Mouse (Mus musculus) heart, embryonic 13.5 days (tissue): ENCODE measurements around the gene Fpr-rs7. TPM values are rescaled to one million over a fixed set of nuclear protein-coding genes. Genes with fewer than 3 reads are reported as not detected.

ENCODE experiments used
- ATAC-seq: fragments of 200-750 bp; cut with Nextera tagmentation; 2 replicates; pipeline ENCODE4 v1.8.0; 2017; ENCODE audit warnings: moderate TSS enrichment; ENCODE audit not compliant: insufficient number of reproducible peaks, low FRiP score, low TSS enrichment; ENCODE audit errors: extremely low read depth
- H3K27ac ChIP-seq: fragments of 300-500 bp; sonication (generic); replicated peaks from 2 replicates; pipeline ENCODE4 v1.5.1; 2015; ENCODE audit warnings: moderate library complexity, mild to moderate bottlenecking, inconsistent platforms
- H3K27me3 ChIP-seq: fragments of 300-500 bp; sonication (generic); replicated peaks from 2 replicates; pipeline ENCODE4 v1.6.1; 2015; ENCODE audit warnings: mild to moderate bottlenecking, inconsistent platforms
- H3K36me3 ChIP-seq: fragments of 300-500 bp; sonication (generic); 2 replicates; pipeline ENCODE4 v1.6.1; 2015; ENCODE audit warnings: mild to moderate bottlenecking, inconsistent platforms
- H3K4me1 ChIP-seq: fragments of 300-500 bp; sonication (generic); 2 replicates; pipeline ENCODE4 v1.6.1; 2015; ENCODE audit warnings: inconsistent platforms
- H3K4me2 ChIP-seq: fragments of 300-500 bp; sonication (generic); 2 replicates; pipeline ENCODE4 v1.6.1; 2015; ENCODE audit warnings: inconsistent platforms, mild to moderate bottlenecking, moderate library complexity
- H3K4me3 ChIP-seq: fragments of 300-500 bp; sonication (generic); 2 replicates; pipeline ENCODE4 v1.5.1; 2015; ENCODE audit warnings: moderate library complexity, mild to moderate bottlenecking, inconsistent platforms
- H3K9ac ChIP-seq: fragments of 300-500 bp; sonication (generic); 2 replicates; pipeline ENCODE4 v1.6.1; 2015; ENCODE audit warnings: inconsistent platforms, mild to moderate bottlenecking, moderate library complexity
- H3K9me3 ChIP-seq: fragments of 300-500 bp; sonication (generic); 2 replicates; pipeline ENCODE4 v1.6.1; 2016; ENCODE audit warnings: inconsistent platforms
- WGBS: fragments of 180-500 bp; shearing (Covaris S2); methylation state at CpG from one replicate; pipeline ENCODE4 v1.1.7; 2015; ENCODE audit warnings: mixed read lengths; 5-methylcytosine and 5-hydroxymethylcytosine counted together
- polyA plus RNA-seq: library from polyadenylated mRNA; unstranded; fragments of >200 nt; fragmentation: Nextera tagmentation; extraction: Ambion mirVana; gene quantifications from 2 replicates; pipeline ENCODE4 v1.2.1, GENCODE M21; 2015

Fpr-rs7 gene
- not detected in 2 replicates for polyA plus RNA-seq

DNA sequence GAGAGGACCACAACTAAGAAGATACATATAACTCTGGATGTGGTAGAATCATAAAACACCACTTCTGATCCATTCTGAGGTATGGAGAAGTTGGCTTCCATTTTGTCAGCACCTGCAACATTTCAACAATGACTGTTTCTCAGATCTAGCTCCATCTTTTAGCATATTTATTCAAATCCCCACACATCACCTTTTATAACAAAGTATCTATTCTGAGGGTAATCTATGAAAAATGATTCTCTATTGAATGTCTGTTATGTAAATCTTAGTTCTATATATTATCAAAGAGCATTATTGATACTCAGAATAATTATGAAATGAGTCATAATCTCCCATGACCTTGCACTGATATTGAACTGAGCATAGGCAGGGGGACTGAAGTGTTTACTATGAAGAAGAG is at the start of gene Fpr-rs7:
Gene Fpr-rs7 (minus strand): TSS at position 101 of the 400 bp plus-strand sequence.
- Histone ChIP-seq H3K9me3 (peaks cover 9% of the 10 kb centered on the region), H3K27ac (no peak within 1 kb of the TSS), H3K4me3 (no peak within 1 kb of the TSS), H3K9ac (no peak within 1 kb of the TSS), H3K27me3 (no peaks in the 10 kb centered on the region), H3K4me1 (no peaks in the 10 kb centered on the region), H3K4me2 (no peak within 1 kb of the TSS), H3K36me3 (no peaks in the 10 kb centered on the region)
- ATAC-seq, result no peak

DNA sequence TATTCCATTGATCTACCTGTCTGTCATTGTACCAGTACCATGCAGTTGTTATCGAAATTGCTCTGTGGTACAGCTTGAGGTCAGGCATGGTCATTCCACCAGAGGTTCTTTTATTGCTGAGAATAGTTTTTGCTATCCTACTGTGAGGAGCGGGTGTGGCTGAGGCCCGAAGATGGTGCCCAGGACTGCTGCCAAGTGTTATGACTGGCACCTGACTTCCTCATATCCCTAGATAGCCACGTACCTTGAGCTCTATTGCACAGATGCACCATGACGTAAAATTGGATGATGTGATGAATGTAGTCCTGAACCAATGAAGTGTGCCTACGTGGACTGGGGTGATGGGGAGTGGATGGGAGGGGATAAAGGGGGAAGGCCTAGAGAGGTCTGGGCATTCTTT is 39.9 kb downstream of the Fpr-rs7 start:
- Histone ChIP-seq H3K36me3 (no peaks in the 10 kb centered on the region), H3K27me3 (no peaks in the 10 kb centered on the region), H3K9me3 (peaks cover 20% of the 10 kb centered on the region), H3K4me3 (no peak overlapping the region), H3K4me2 (no peak overlapping the region), H3K9ac (no peak overlapping the region), H3K4me1 (no peaks in the 10 kb centered on the region), H3K27ac (no peak overlapping the region)
- no peak for ATAC-seq
- WGBS, result 63% methylated on average over 6 of the region's 6 CpGs

DNA sequence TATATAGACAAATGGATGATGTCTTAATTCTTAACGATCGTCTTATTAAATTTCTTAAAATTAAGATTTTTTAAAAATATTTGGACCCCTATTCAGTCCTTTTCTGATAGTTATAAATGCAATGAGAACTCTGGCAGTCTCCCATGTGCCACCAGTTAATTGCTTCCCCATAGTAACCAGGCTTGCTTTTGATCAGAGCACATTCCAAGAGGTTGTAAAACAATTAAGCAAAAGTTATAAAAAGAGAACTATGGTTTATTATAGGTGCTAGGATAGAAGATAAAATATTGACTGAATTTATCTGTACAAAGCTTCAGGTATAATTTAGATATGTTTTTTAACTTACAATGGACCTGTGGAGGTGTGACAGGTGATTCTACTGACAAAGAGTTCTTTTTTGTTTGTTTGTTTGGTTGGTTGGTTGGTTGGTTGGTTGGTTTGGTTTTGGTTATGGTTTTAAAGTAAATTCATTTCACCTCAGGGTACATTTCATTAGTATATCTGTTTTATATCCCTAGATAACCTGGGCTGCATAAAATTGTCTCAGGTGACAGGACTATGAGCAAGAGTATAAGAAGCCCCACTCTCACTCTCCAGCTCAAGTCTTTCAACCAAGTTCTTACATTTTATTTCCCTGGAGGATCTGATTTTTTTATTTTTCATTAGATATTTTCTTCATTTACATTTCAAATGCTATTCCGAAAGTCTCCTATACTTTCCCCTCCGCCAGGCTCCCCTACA is 42.2 kb downstream of the Fpr-rs7 start:
- no peak overlapping the region for H3K4me3 ChIP-seq
- H3K27ac ChIP-seq, result no peak overlapping the region
- no peak for ATAC-seq
- peaks cover 17% of the 10 kb centered on the region for H3K9me3 ChIP-seq
- WGBS, result 74% methylated on average over 4 of the region's 4 CpGs
- no peaks in the 10 kb centered on the region for H3K36me3 ChIP-seq
- no peaks in the 10 kb centered on the region for H3K27me3 ChIP-seq
- no peaks in the 10 kb centered on the region for H3K4me1 ChIP-seq
- no peak overlapping the region for H3K4me2 ChIP-seq
- no peak overlapping the region for H3K9ac ChIP-seq

Other genes with a start within 250 kb of the Fpr-rs7 start
- not detected in 2 replicates for gene Vmn2r104, start 65.9 kb downstream of the Fpr-rs7 start, polyA plus RNA-seq
- gene Fpr-rs6, start 68.9 kb upstream of the Fpr-rs7 start, polyA plus RNA-seq, result not detected in 2 replicates
- not detected in 2 replicates for gene Vmn2r105, start 120.8 kb upstream of the Fpr-rs7 start, polyA plus RNA-seq
- not detected in 2 replicates for gene Vmn2r106, start 171.3 kb upstream of the Fpr-rs7 start, polyA plus RNA-seq
- not detected in 2 replicates for gene Vmn2r107, start 231.0 kb upstream of the Fpr-rs7 start, polyA plus RNA-seq